Mouse (Mus musculus): ENCODE measurements around the gene Prr14l.
A peak's percentile ranks its signal among the peaks of the same experiment; 100 is the strongest.

GRCm38 (mm10) chr5:32781596-32781995 lies 72.5 kb downstream of the Prr14l start:
- no peak for TF ChIP-seq POLR2A (IDR thresholded peaks at IDR 0.05; ENCODE audit: control insufficient read depth in 1 of 2, insufficient read depth in 1 of 2, low read depth in 1 of 2, low read length in 2 of 2, poor library complexity in 1 of 2)
- no peak for TF ChIP-seq CTCF (IDR thresholded peaks at IDR 0.05 in 2 of 3, conservative IDR thresholded peaks at IDR 0.05 in 1 of 3; ENCODE audit: control insufficient read depth in 1 of 3, insufficient read depth in 1 of 3, low read depth in 2 of 3, low read length in 3 of 3, poor library complexity in 1 of 3, severe bottlenecking in 1 of 3)
- TF ChIP-seq EP300 (IDR thresholded peaks at IDR 0.05; ENCODE audit: low read depth in 1 of 2, low read length in 2 of 2), result peak; percentile 76 to 87
- no peak for TF ChIP-seq ZNF384 (IDR thresholded peaks at IDR 0.05; ENCODE audit: low read depth, low read length)
- TF ChIP-seq TBP (IDR thresholded peaks at IDR 0.05; ENCODE audit: low read depth, low read length), result no peak
- no peak for TF ChIP-seq MAFK (IDR thresholded peaks at IDR 0.05; ENCODE audit: borderline replicate concordance, low read depth, low read length)
- TF ChIP-seq POLR2AphosphoS5 (IDR thresholded peaks at IDR 0.05; ENCODE audit: borderline replicate concordance, low read depth, low read length), result no peak
- peak; percentile 84 for TF ChIP-seq GATA1 (IDR thresholded peaks at IDR 0.05; ENCODE audit: low read depth, low read length)
- no peak for TF ChIP-seq ZKSCAN1 (IDR thresholded peaks at IDR 0.05; ENCODE audit: low read depth, low read length)
- TF ChIP-seq MAZ (IDR thresholded peaks at IDR 0.05; ENCODE audit: low read depth, low read length), result no peak
